Mouse (Mus musculus) forebrain, embryonic 13.5 days (tissue): ENCODE measurements at regions not wholly inside any gene's neighbourhood (a gene's known extent, or its start where the extent isn't known, plus 50 kb on each side); places are given as distances from the start of the nearest gene placed in this dataset.
"Not testable (repeated sequence)": the region's sequence is repeated elsewhere in the genome, so short reads cannot be mapped to it uniquely, and the experiment has no call there.

Experiments
- ATAC-seq: fragments of 200-750 bp; cut with Nextera tagmentation; 2 replicates; pipeline ENCODE4 v1.8.0; 2017
- H3K27ac ChIP-seq: fragments of 300-500 bp; sonication (generic); 2 replicates; pipeline ENCODE4 v1.5.1; 2015; ENCODE audit warnings: inconsistent platforms, mild to moderate bottlenecking, moderate library complexity
- H3K27me3 ChIP-seq: fragments of 300-500 bp; sonication (generic); 2 replicates; pipeline ENCODE4 v1.6.1; 2015; ENCODE audit warnings: mild to moderate bottlenecking, inconsistent platforms
- H3K36me3 ChIP-seq: fragments of 300-500 bp; sonication (generic); 2 replicates; pipeline ENCODE4 v1.6.1; 2015; ENCODE audit warnings: mild to moderate bottlenecking, inconsistent platforms; ENCODE audit not compliant: poor library complexity, severe bottlenecking
- H3K4me1 ChIP-seq: fragments of 300-500 bp; sonication (generic); 2 replicates; pipeline ENCODE4 v1.6.1; 2015; ENCODE audit warnings: inconsistent platforms
- H3K4me2 ChIP-seq: fragments of 300-500 bp; sonication (generic); 2 replicates; pipeline ENCODE4 v1.6.1; 2015; ENCODE audit warnings: inconsistent platforms, mild to moderate bottlenecking, moderate library complexity
- H3K4me3 ChIP-seq: fragments of 300-500 bp; sonication (generic); 2 replicates; pipeline ENCODE4 v1.5.1; 2015; ENCODE audit warnings: mild to moderate bottlenecking, inconsistent platforms
- H3K9ac ChIP-seq: fragments of 300-500 bp; sonication (generic); 2 replicates; pipeline ENCODE4 v1.6.1; 2015; ENCODE audit warnings: mild to moderate bottlenecking, inconsistent platforms
- H3K9me3 ChIP-seq: fragments of 300-500 bp; sonication (generic); replicated peaks from 2 replicates; pipeline ENCODE4 v1.6.1; 2016; ENCODE audit warnings: inconsistent platforms
- WGBS: fragments of 180-500 bp; shearing (Covaris S2); methylation state at CpG from one replicate; pipeline ENCODE4 v1.1.7; 2015; 5-methylcytosine and 5-hydroxymethylcytosine counted together

DNA sequence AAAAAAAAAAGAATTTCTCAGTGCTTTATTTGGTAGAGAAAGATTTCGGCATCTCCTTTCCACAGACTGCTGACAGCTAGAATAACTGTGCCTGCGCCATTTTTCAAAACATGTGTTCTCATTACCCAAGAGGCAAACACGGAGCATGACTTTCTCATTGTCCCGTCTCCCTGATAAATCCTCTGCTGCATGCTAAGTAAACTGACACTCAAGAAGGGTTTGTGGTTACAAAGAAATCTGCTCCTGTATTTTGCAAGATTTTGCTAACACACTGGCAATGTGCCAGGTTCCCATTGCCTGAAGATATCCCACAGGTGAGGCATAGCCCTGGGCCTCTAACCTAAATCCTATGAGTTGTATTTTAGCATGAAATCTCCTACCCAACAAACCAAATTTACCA lies 97.5 kb upstream of the Prlr start:
- WGBS, result 93% methylated on average over 4 of the region's 4 CpGs
- Histone ChIP-seq H3K27ac (no peak overlapping the region), H3K4me3 (no peak overlapping the region), H3K36me3 (no peaks in the 10 kb centered on the region), H3K9ac (no peak overlapping the region), H3K4me1 (no peaks in the 10 kb centered on the region), H3K27me3 (no peaks in the 10 kb centered on the region), H3K4me2 (no peak overlapping the region), H3K9me3 (no peaks in the 10 kb centered on the region)
- no peak for ATAC-seq

DNA sequence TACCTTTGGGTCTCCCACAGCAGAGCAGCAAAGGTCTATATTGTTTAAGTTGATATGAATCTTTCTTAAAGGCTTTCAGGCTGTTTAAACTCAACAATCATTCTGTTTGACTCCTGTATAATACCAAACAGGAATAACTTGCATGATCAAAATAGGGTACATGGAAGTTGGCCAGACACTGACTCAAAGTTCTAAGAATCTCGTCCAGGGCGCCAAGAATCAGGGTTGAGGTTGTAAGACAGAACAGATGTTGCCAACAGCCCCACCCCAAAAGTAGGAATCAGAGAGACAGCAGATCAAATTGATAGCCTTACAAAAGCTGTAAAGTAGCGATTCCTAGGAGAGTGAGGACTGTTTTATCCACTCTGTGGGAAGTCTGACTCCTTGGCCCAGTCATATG lies 88.3 kb upstream of the Prlr start:
- 89% methylated on average over 3 of the region's 3 CpGs for WGBS
- Histone ChIP-seq H3K27ac (no peak overlapping the region), H3K36me3 (no peaks in the 10 kb centered on the region), H3K27me3 (no peaks in the 10 kb centered on the region), H3K4me1 (no peaks in the 10 kb centered on the region), H3K9ac (no peak overlapping the region), H3K4me3 (no peak overlapping the region), H3K4me2 (no peak overlapping the region), H3K9me3 (no peaks in the 10 kb centered on the region)
- no peak for ATAC-seq

DNA sequence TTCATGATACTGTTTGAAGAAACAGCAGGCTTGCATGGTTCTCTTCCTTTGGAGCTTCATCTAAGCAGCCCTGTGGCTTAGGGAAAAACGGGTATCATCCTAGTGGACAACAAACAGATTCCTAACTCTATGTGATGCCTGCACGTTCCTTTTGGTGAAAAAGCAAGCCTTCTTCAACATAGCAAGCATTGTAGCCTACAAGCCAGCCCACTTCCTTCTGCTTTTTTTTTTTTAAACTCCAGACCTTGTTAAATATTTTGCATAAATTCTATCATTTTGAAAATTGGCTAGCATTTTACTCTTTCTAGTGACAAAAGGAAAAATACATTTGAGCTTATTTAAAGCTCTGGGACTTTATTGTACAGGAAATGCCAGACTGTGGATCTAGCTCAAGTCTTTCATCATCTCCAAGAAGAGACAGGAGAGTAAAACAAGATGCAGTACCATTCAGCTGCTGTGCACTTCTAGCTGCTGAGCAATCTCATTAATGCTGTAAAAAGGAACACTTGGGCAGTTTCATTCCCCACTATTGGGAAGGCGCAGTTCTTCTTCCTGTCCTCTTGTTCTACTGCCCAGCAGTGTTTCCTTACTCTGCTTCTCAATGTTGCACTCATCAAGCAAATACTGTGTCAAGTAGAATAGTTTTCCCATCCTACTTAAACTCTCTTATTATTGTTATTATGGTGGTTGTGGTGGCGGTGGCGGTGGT lies 86.5 kb upstream of the Prlr start:
- Histone ChIP-seq H3K4me2 (no peak overlapping the region), H3K36me3 (no peaks in the 10 kb centered on the region), H3K4me3 (no peak overlapping the region), H3K27me3 (no peaks in the 10 kb centered on the region), H3K27ac (no peak overlapping the region), H3K9me3 (no peaks in the 10 kb centered on the region), H3K9ac (no peak overlapping the region), H3K4me1 (no peaks in the 10 kb centered on the region)
- ATAC-seq, result no peak
- 86% methylated on average over 5 of the region's 5 CpGs for WGBS

DNA sequence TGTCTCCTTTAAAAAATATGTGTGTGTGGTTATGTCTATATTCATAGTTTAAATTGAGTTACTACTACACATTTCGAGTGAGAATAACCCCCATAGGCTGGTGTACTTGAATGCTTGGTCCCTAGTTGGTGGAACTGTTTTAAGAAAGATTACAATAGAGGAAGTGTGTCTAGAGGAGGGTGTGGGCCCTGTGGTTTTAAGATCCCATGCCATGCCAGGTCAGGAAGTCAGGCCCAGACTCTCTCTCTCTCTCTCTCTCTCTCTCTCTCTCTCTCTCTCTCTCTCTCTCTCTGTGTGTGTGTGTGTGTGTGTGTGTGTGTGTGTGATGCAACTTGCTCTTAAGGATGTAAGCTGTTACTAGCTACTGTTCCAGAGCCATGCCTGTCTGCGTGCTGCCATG lies 73.7 kb upstream of the Prlr start:
- no peaks in the 10 kb centered on the region for H3K9me3 ChIP-seq
- 88% methylated on average over 2 of the region's 2 CpGs for WGBS
- no peaks in the 10 kb centered on the region for H3K27me3 ChIP-seq
- no peak overlapping the region for H3K9ac ChIP-seq
- no peak overlapping the region for H3K4me2 ChIP-seq
- H3K36me3 ChIP-seq, result no peaks in the 10 kb centered on the region
- ATAC-seq, result no peak
- H3K4me1 ChIP-seq, result no peaks in the 10 kb centered on the region
- no peak overlapping the region for H3K27ac ChIP-seq
- no peak overlapping the region for H3K4me3 ChIP-seq

DNA sequence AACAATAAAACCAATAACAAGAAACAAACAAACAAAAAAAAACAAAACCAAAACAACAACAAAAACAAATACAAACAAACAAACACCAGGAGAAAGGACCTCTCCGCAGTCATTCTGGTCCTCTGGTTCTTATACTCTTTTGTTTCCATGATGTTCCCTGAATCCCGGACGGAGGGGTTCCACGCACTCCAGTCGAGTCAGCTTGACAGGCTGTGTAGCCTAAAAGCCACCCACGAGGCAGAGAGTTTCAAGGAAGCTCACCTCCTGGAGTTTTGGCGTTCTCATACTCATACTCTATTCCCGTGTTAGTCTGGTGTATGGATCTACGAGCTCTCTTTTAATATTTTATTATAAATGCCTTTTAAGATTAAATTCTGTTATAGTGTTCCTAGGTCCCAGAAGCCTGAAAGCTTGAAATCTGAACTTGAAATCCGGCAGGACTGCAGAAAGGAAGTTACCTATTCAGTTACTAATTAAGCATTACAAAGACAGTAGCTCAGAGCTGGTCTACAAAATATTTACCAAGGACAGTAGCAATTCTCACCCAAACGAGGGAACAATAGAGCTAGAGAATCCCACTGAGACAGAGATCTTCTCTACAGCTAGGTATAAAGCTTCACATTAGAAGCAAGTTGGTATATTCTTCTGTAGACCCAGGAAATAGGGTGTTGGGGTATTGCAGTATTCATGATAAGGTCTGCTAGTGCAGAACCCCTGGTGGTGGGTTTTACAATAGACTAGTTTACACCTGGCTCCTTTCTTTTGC lies 71.6 kb upstream of the Prlr start:
- WGBS, result 60% methylated on average over 11 of the region's 11 CpGs
- not testable (repeated sequence) for H3K9ac ChIP-seq

DNA sequence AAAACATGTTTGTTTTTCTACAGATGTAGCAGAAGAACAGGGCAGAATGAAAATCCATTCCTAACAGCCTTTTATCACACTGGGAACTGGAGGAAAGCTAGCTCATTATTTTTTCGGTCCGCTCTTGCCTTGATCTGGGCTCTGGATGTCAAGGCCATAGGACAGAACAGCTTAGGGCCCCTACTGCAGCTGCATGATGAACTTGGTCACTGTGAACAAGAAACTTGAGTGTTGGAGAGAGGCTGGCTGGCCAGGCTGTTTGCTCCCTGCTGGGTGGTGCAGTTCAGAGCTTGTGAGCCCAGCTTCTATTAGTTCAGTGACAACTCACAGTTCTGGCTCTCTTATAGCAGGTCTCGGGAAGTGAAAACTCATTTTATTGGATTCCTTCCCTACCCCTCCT lies 70.2 kb upstream of the Prlr start:
- Histone ChIP-seq H3K36me3 (no peaks in the 10 kb centered on the region), H3K4me3 (no peak overlapping the region), H3K27ac (no peak overlapping the region), H3K4me2 (no peak overlapping the region), H3K9ac (no peak overlapping the region), H3K27me3 (no peaks in the 10 kb centered on the region), H3K4me1 (no peaks in the 10 kb centered on the region), H3K9me3 (no peaks in the 10 kb centered on the region)
- 92% methylated on average over 3 of the region's 3 CpGs for WGBS
- no peak for ATAC-seq

More for the DNA sequence above, 71.6 kb upstream of the Prlr start:
- H3K4me2 ChIP-seq, H3K27ac ChIP-seq, ATAC-seq, H3K36me3 ChIP-seq, H3K4me1 ChIP-seq, H3K9me3 ChIP-seq, H3K27me3 ChIP-seq, H3K4me3 ChIP-seq: not testable (repeated sequence)
